Mouse (Mus musculus) heart, adult 18-20 months (tissue): ENCODE measurements around the gene Rtraf. TPM values are rescaled to one million over a fixed set of nuclear protein-coding genes. Genes with fewer than 3 reads are reported as not detected.
"Not testable (repeated sequence)": the region's sequence is repeated elsewhere in the genome, so short reads cannot be mapped to it uniquely, and the experiment has no call there.

ENCODE experiments used
- DNase-seq, 2 experiments: peaks; one replicate each; pipeline ENCODE4 v3.0.0; 2021 to 2022; ENCODE audit warnings: mixed read lengths in 1 of 2
- long read RNA-seq, 2 experiments: library from polyadenylated mRNA; stranded (forward); transcript quantifications; one replicate each; pipeline ENCODE4 v2.0.0; 2021
- total RNA-seq, 2 experiments: library from RNA; stranded (reverse); gene quantifications; 2 replicates each; pipeline ENCODE4 v1.2.3; 2021

Gene Rtraf
- total RNA-seq = 10 to 100 TPM; 68.5 to 70.3 TPM
- long read RNA-seq, experiment 1, transcript Rtraf-201 (8 exons, 1,562 nt) = major isoform, 124 of 397 reads
- long read RNA-seq, experiment 1, partial matches to known transcripts = 2 of 397 reads
- long read RNA-seq, experiment 1, other reads (novel, unspliced or antisense) = 271 of 397 reads
- long read RNA-seq, experiment 2, transcript Rtraf-201 (8 exons, 1,562 nt) = major isoform, 93 of 343 reads
- long read RNA-seq, experiment 2, partial matches to known transcripts = 1 of 343 reads
- long read RNA-seq, experiment 2, other reads (novel, unspliced or antisense) = 249 of 343 reads

DNA sequence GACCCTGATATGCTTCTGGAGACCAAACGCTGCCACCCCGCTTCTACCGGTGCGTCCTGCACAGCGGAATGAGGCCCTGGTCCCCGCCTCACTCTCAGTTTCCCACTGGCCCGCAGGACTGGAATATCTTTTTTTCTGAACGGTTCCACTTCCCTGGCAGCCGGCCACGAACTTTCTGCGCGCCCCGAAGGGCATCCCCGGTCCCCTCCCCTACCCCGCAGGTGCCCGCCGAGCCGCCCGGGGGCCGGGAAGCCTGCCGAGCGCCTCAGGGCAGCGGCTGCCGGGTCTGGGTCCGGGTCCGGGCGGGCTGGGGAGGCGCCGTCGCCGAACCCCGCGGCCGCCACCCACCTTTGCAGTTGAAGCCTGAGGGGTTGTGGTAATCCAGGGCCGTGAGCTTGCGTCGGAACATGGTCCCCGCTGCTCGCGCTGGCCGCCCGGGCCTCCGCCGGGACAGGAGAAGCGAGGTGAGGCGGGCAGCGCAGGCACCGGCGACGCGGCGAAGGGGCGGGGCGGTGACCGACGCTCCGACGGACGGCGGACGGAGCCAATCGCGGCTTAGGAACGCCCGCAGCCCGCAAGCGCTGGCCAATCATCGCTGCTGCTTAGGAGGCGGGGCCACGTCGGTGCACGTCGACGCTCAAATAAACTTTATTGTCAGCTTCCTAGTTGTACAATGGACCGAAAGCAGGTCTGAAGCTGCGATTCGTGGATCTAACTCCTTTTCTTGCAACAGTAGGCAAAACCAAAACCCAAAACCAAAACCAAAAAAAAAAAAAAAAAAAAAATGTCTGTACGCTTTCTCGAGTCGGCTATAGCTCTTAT lies at the start of gene Rtraf:
TSS of gene Rtraf (minus strand) at position 504 of the 822 bp plus-strand sequence.
- peak; percentile 94 to 95 for DNase-seq

DNA sequence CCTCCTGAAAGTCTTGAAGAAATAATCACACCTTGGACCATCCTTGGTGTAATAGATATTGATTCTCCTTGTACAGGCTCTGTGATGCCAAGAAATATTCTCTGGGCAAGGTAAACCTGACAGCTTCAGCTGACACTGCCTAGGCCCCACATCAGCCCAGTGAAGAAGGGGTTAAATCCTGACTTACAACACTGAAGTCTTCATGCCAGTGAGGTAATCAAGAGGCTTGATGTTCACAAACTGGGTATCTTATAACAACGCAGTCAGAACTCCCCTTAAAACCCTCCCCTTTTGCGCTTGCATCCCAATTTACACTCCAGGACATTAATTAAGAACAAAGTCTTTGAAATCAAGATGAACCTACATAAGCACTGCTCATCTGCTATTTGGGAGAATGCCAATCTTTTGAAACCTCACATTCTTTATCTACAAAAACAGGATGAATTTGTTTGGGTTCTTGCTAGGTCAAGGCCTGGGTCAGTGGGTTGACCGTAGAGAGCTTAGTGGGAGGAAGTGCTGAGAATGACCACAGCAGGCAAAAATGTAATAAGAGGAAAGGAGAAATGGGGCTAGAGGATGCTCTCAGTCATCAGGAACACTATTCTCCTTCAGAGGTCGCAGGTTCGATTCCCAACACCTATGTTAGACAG lies 43.8 kb upstream of the Rtraf start:
- no peak for DNase-seq

DNA sequence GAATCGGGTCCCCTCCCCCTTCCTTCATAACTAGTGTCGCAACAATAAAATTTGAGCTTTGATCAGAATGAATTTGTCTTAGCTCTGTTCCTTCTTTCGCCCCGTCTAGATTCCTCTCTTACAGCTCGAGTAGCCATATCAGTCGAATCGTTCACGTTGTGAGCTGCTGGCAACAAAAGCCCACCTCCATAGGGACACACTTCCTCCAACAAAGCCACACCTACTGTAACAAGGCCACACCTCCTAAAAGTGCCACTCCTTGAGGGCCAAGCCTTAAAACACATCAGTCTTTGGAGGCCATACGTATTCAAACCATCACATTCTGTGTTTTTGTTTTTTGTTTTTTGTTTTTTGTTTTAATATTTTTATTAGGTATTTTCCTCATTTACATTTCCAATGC lies 41.5 kb upstream of the Rtraf start:
- not testable (repeated sequence) for DNase-seq

DNA sequence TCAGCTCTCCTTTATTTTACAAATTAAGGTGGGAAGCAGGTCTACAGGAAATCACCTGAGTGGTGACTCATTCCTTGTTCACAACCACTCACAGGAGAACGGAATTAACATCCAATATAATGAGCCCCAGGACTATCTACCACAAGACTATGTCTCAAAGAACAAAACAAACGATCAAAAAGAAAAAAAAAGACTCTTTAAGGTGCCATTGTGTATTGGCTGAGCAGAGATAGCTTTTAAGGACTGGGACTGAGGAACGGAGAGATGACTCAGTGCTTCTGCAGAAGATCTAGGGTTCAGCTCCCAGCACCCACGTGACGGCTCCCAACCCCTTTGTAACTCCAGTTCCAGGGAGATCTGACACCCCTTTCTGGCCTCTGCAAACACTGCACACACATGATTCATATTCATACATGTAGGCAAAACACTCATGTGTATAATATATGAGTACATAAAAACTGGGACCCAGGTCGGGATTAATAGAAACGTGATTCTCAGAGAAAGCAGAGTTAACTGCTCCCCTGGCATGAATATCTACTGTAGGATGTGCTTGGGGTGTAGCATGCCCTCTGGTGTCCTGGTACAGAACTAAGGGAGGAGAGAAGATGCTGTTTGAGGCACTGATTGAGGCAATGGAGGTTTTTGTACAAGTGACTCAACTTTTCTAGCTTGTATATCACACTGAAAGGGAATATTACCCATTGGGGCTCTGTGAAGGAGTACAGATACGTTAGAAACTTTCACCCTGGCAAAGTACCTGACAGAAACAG lies 37.9 kb upstream of the Rtraf start:
- DNase-seq = no peak

DNA sequence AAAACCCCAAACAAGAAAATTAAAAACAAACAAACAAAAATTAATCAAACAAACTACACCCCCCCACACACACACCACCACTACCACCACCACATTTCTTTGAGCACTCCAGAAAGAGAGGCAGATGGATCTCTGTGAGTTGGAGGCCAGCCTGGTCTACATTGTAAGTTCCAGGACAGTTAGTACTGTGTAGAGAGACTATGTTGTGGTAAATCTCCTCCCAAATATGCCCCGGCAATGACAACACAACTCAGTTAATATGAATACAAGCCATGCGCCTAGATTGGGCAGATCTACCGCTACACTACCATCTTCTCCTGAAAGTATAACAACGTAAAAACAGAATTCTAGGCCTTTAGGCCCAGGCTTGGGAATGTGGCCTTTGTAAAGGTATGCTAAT lies 36.7 kb upstream of the Rtraf start:
- DNase-seq = no peak

DNA sequence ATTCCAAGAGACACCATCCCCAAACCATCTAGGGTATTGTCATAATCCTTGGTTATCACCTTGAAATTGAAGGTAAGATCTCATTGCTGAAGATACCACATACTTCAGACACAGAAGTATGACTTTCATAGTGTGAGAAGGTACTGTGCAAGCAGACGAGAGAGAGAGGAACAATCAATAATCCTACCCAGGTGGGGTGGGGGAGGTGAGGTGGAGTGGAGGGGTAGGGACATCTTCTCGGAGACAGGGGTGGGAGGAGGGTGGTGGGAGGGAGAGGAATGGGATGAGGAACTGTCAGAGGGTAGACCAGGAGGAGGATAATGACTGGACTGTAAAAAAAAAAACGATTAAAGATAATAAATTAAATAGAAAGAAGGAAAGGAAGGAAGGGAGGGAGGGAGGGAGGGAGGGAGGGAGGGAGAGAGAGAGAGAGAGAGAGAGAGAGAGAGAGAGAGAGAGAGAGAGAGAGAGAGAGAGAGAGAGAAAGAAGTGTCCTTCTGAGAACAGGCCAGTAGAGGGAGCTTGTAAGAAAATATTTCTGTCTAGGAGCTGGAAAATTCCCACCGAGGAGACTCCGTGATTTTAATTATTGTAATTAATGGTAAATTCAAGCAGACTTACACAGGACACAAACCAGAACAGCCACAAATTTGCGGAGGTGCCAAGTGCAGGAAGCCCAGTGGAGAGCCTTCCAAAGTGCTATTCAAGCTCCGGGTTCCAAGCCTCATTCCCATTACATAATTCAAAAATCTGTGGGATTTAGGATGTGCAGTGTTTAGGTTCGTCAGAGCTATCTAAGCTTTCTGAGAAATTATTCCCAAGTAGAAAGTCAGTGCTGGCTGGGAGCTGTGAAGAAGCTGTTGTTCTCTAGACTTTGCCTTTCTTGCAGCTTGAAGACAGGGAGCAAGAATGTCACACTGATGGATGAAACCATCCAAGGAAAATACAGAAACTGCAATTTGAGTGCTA lies 35.5 kb upstream of the Rtraf start:
- peak in 1 of 2 experiments; percentile 25 for DNase-seq

DNA sequence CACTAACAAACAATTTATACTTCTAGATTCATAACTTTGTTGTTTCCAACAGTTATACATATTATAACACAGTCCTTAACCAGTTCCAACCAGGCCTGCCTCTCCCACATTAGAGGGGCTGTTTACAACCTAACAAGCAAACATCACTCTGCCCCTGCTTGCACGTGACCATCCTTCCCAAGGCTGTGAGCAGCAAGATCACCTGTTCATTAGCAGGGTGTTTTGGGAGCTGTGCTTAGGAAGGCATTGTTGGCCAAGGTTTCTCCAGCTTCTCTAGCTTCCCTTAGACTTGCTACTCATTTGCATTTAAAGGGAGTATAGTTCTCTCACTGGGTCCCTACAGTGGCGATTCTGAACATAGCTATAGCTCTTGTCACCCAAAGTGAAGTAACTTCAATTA lies 34.7 kb upstream of the Rtraf start:
- DNase-seq = no peak

DNA sequence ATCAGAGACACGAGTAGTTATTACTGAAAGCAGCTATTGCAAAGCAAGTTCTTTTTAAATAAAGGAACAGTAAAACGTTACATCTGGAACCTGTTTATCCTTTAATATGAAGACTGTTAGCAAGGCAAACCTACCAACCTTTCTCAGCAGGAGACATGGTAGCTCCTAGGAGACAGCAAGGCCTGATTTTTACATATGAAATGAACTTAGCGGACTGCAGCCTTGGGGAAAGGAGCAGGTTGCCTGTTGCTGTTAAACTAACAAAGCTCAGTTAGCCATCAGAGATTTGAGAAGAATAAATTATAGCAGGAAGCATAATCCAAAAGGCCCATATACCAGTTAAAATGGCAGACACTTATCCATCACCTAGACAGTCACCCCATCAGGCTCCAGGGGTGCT lies 29.8 kb upstream of the Rtraf start:
- DNase-seq = no peak

DNA sequence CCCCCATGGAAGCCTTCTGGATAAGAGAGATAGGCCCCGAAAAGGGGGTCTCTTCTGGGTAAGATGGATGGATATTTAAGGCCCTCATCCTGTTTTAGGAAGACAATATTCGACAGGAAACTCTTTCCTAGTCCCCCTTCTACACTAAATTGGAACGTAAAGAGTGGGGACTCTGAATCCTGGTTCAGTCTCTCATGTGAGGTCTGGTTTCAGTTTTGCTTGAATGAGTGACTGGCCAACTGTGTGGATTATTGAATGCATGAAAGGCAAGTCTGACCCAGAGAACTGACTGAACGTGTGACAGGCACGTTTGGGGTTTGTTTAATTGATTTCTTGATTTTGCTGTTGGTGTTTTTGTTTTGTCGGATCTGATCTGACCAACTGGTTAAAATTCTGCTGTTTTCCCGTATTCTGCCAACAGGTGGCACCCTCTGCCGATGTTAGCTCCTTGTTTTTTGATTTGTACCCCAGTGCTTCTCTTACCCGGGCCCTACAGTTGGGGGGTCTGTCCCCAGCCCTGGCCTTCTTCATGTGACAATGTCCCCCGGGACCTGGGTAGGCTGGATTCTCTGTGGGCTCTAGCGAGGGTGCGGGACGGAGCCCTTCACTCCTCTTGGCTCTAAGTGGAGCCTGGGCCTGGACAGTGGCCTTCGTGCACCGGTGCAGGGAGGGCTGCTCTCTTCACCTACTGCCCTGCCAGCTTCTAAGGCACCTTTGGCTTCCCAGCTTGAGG lies 16.1 kb upstream of the Rtraf start:
- DNase-seq = peak; percentile 49 to 85

DNA sequence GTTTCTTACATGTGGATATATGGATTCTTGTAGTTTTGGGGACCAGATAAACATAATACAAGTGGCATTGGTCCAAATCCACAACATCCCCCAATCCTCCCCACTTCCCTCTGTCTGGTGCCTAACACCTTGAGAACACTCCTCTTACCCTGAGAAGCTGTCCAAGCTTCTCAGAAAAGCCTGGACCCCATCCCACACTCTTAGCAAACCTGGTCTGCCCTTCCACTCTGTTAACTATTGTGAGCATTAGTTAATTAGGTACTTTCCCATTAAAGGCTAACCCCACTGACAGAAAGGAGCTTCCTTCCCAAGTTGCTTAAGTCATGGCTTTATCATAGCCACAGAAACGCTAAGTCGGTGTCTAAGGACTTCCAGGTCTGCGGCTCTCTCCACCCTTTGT lies 12.7 kb upstream of the Rtraf start:
- no peak for DNase-seq

DNA sequence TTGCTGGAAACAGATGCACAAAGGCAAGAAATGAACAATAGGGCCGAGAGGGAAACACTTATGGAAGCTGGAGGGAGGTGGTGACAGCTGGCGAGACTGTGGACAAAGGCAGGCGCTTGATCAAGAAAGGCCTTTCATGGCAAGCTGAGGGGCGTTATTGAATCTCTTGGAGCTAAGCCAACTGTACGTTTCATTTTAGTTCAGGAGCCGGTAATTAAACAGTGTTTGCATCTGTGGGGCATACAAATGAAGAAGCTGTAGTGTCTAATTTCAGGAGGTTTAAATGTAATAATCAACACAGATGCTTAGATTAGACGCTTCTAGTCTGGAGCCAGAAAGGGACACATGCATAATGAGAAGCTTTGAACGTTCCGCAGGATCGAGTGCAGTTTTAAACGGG lies 1.9 kb upstream of the Rtraf start:
- DNase-seq = no peak

DNA sequence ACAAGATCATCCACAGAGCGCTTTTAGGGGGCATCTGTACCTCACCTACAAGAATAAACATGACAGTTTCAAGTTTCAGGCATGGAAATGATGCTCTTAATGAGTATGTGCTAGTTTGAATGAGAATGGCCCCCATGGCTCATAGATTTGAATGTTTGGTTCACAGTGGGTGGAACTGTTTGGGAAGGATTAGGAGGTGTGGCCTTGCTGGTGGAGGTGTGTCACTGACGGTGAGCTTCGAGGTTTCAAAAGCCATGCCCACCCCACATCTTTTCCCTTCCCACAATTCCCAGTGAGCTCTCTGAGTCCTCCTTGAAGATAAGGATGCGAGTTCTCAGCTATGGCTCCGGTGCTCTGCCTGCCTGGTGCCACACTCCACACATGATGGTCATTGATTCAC lies 1.9 kb downstream of the Rtraf start:
- no peak for DNase-seq

DNA sequence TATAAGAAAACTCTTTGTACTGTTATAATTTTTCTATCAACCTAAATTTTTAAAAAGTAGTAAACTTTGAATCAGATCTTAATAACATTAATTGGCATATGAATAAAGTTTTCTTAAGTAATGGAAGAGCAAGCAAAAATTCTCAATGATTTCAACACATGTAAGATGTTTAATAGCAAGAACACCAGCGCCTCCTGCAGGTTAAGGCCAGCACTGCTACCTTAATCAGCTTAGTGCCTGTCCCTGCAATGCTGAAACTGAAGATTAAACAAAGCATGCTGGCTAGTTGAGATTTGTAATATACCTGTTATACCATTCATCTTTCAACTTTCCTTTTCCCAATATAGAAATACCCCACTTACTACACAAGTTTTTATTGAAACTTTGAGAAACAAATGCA lies 5.7 kb downstream of the Rtraf start:
- peak; percentile 72 to 92 for DNase-seq

DNA sequence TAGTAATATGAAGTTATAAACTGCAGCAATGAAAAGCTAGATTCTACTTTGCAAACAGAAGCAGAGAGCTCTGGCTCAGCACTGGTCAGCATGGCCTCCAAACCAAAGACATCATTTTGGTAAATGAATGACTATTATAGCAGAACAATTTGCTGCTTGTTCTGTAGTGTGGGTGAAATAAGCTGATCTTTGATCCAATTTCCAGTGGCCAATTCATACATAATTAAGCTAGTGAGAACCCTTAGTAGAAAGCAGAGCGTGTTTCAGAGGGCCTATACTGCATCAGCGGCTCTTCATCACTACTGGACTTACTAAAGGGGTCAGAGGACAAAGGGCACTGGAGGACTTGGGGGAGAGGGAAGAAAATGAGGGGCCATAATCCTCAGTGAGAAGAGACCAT lies 10.6 kb downstream of the Rtraf start:
- DNase-seq = no peak

DNA sequence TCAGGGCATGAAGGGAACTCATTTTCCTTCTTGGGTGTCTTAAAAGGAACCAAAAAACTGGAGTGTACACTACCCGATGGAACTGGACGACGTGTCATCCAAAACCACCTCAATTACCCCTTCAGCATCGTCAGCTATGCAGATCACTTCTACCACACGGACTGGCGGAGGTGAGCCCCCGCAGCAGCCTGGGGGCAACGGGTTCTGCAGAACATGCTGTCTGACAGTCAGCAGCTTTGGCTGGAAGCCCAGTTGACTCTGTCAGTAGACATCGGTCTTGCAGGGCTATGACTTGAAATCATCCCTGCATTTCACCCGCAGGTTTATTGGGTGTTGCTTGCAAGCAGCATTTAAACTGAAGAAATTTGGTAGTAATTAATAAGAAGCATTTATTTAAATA lies 13.7 kb downstream of the Rtraf start:
- DNase-seq = no peak

DNA sequence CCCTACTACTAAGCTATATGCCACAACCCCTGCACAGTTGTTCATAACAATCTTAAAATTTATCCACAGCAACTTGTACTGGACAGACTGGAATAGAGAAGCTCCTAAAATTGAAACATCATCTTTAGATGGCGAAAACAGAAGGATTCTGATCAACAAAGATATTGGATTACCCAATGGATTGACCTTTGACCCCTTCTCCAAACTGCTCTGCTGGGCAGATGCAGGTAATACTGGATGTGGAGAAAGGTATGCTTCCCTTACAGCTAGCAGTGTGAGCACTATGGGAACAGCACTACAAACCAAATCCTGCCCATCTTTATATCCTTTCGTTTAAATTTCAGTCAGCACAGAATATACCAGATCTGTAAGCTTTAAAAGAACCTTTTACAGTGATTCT lies 15.8 kb downstream of the Rtraf start:
- no peak for DNase-seq

DNA sequence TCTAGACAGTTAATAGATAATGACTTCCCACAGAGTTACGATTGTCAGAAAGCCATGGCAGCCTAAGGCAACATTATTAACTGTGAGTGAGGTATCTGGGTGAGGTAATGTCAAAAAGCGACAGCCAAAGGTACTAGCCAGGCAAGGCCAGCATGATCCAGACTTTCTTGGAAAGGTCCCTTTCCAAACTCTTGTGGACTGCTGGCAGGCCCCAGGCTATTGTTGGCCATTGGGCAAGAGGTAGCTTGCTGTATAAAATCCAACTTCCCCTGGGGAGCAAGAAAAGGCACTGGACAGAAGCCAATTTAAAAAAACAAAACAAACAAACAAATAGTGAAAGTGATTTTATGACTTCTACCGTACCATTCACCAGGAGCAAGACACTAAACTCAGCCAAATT lies 16.3 kb downstream of the Rtraf start:
- DNase-seq = peak; percentile 47 to 60

DNA sequence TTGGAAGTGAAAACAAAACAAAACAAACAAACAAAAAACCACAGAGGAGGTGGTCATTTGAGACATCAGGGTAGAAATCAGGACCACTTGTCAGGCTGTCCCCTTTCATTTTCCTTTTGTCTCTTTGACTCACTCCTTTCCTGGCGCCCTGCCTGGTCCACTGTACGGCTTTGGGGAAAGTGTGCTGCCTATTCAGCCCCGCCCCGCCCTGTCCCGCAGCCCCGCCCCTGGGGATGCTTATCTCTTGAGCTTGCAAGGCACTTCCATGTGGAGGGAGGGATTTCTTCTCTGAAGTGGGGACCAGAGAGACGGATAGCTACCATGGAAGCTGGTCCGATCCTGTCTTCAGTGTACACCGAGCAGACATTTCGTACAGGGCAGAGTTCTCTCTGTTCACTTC lies 20.0 kb downstream of the Rtraf start:
- no peak for DNase-seq

DNA sequence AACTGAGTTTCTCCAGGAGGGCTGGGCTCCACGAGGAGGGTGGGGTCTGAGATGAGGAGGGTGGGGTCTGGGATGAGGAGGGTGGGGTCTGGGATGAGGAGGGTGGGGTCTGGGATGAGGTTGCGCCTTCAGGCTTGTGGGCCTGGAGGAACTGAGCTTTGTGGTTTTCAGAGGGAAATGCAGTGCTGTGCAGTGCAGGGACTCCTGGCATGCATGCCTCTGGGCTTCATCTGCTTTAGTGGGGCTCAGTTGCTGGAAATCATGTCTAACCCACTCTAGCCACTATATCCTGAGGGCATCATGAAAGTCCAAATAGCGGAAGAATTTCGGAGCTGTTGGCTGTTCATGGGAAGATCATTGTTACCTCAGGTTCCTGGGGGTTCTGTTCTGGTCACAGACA lies 20.4 kb downstream of the Rtraf start:
- no peak for DNase-seq

DNA sequence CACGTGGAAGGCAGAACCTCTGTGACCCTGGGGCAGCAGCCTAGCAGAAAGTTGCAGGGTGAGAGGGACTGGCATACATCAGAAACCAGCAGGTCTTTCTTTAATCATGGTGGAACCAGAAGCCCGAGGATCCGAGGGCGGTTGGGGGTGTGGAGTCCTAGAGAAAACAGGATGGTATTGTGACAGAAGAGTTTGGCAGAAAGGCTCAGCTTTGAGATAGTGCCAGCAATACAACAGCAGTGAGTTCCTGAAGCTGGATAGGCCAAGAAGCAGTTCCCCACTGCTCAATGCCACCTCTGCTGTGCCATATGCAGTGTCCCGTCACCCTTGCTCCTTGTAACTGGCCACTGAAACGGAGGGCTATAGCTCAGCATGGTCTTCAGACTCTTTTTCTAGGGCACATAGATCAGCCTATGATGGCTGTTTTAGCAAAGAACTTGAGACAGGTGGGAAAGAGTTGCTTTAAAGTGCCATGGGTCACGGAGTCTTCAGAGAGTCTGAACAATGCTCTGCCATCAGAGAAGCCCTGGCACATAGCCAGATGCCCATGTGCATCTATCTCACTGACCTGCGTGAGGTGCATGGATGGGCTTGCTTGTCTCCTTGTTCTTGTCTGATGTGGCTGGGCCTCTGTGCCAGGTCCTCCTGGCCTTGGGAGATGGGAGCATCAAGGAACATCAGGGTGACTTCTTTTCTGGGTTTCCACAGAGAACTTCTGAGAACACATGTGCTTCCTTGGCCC lies 22.0 kb downstream of the Rtraf start:
- DNase-seq = no peak
